Mouse (Mus musculus): ENCODE measurements around the gene Krtap4-7. TPM values are rescaled to one million over a fixed set of nuclear protein-coding genes. Genes with fewer than 3 reads are reported as not detected.
"Not testable (repeated sequence)": the region's sequence is repeated elsewhere in the genome, so short reads cannot be mapped to it uniquely, and the experiment has no call there.

Krtap4-7 gene
- total RNA-seq (2021): not detected
- long read RNA-seq, experiment 1: 0 reads
- long read RNA-seq, experiment 2: 0 reads

GRCm38 (mm10) chr11:99643635-99644139 lies at the start of gene Krtap4-7:
TSS of gene Krtap4-7 (minus strand) at chr11:99644089.
- DNase-seq (ENCODE audit: low spot score in 2 of 2): not testable (repeated sequence)

- no peak for DNase-seq (ENCODE audit: low spot score in 2 of 2)
Observed at GRCm38 (mm10) chr11:99690463-99690862, 46.6 kb upstream of the Krtap4-7 start, which contains the start of gene Gm14190. TSS of gene Gm14190 (minus strand) at chr11:99690740.

- DNase-seq (ENCODE audit: low spot score in 2 of 2): not testable (repeated sequence)
Observed at GRCm38 (mm10) chr11:99685235-99685634, 41.3 kb upstream of the Krtap4-7 start.

GRCm38 (mm10) chr11:99683481-99683880 lies 39.6 kb upstream of the Krtap4-7 start:
- DNase-seq (ENCODE audit: low spot score in 2 of 2): no peak

- no peak for DNase-seq (ENCODE audit: low spot score in 2 of 2)
Observed at GRCm38 (mm10) chr11:99665860-99666259, 22.0 kb upstream of the Krtap4-7 start, which contains the start of gene Krtap4-6. TSS of gene Krtap4-6 (minus strand) at chr11:99665960.

- no peak for DNase-seq (ENCODE audit: low spot score in 2 of 2)
Observed at GRCm38 (mm10) chr11:99662802-99663201, 18.9 kb upstream of the Krtap4-7 start.

GRCm38 (mm10) chr11:99659256-99659655 lies 15.4 kb upstream of the Krtap4-7 start:
- no peak for DNase-seq (ENCODE audit: low spot score in 2 of 2)

GRCm38 (mm10) chr11:99658467-99659010 lies 14.7 kb upstream of the Krtap4-7 start, which contains the start of gene Gm11563:
TSS of gene Gm11563 (minus strand) at chr11:99658960.
- DNase-seq (ENCODE audit: low spot score in 2 of 2): not testable (repeated sequence)

GRCm38 (mm10) chr11:99657051-99657450 lies 13.2 kb upstream of the Krtap4-7 start:
- DNase-seq (ENCODE audit: low spot score in 2 of 2): no peak

GRCm38 (mm10) chr11:99650136-99650535 lies 6.2 kb upstream of the Krtap4-7 start, which contains the start of gene Gm11555:
TSS of gene Gm11555 (minus strand) at chr11:99650236.
- no peak for DNase-seq (ENCODE audit: low spot score in 2 of 2)

- DNase-seq (ENCODE audit: low spot score in 2 of 2): peak in 1 of 2 experiments; percentile 3
Observed at GRCm38 (mm10) chr11:99646444-99646843, 2.6 kb upstream of the Krtap4-7 start.

- peak in 1 of 2 experiments; percentile 43 for DNase-seq (ENCODE audit: low spot score in 2 of 2)
Observed at GRCm38 (mm10) chr11:99644351-99644750, 462 bp upstream of the Krtap4-7 start.

GRCm38 (mm10) chr11:99640926-99641325 lies 3.0 kb downstream of the Krtap4-7 start:
- no peak for DNase-seq (ENCODE audit: low spot score in 2 of 2)

GRCm38 (mm10) chr11:99637086-99637485 lies 6.8 kb downstream of the Krtap4-7 start:
- DNase-seq (ENCODE audit: low spot score in 2 of 2): no peak

- DNase-seq (ENCODE audit: low spot score in 2 of 2): no peak
Observed at GRCm38 (mm10) chr11:99634653-99635134, 9.2 kb downstream of the Krtap4-7 start, which contains the start of gene Krtap4-2. TSS of gene Krtap4-2 (minus strand) at chr11:99635084.

- no peak for DNase-seq (ENCODE audit: low spot score in 2 of 2)
Observed at GRCm38 (mm10) chr11:99633293-99633692, 10.6 kb downstream of the Krtap4-7 start.

- no peak for DNase-seq (ENCODE audit: low spot score in 2 of 2)
Observed at GRCm38 (mm10) chr11:99630890-99631289, 13.0 kb downstream of the Krtap4-7 start.

- DNase-seq (ENCODE audit: low spot score in 2 of 2): no peak
Observed at GRCm38 (mm10) chr11:99628138-99628537, 15.8 kb downstream of the Krtap4-7 start, which contains the start of gene Krtap4-1. TSS of gene Krtap4-1 (minus strand) at chr11:99628238.

- no peak for DNase-seq (ENCODE audit: low spot score in 2 of 2)
Observed at GRCm38 (mm10) chr11:99620335-99620734, 23.6 kb downstream of the Krtap4-7 start, which contains the start of gene Gm11562. TSS of gene Gm11562 (minus strand) at chr11:99620435.

- no peak for DNase-seq (ENCODE audit: low spot score in 2 of 2)
Observed at GRCm38 (mm10) chr11:99614796-99615363, 29.0 kb downstream of the Krtap4-7 start, which contains the start of gene Krtap2-4. TSS of gene Krtap2-4 (minus strand) at chr11:99614846.

- DNase-seq (ENCODE audit: low spot score in 2 of 2): not testable (repeated sequence)
Observed at GRCm38 (mm10) chr11:99610089-99610488, 33.8 kb downstream of the Krtap4-7 start, which contains the start of gene Gm11937. TSS of gene Gm11937 (minus strand) at chr11:99610189.

GRCm38 (mm10) chr11:99609126-99609525 lies 34.8 kb downstream of the Krtap4-7 start:
- peak; percentile 13 to 52 for DNase-seq (ENCODE audit: low spot score in 2 of 2)
